ENCODE assay signal across 11 mouse cellular contexts in genomic region chr6:33094671-33095233, GRCm38 (mm10). TPM values are rescaled to one million over a fixed set of nuclear protein-coding genes. Genes with fewer than 3 reads are reported as not detected.
DNase-seq lines count a peak whose midpoint lies in the region; ATAC-seq lines count a peak whose summit lies in the region.
"Had no signal": no experiment of that assay in that cellular context is flagged by ENCODE, and none has a peak within 500 bp of the region (broad histone marks: within the 10 kb centered on the region; RNA-seq: fewer than 3 reads in every experiment).

No protein-coding gene starts in this region.

- no peaks in the 10 kb centered on the region for H3K27me3 ChIP-seq in midbrain, embryonic 12.5 days
- H3K27me3 ChIP-seq in midbrain, embryonic 11.5 days (ENCODE audit: control insufficient read depth, insufficient read depth, low read length): no peaks in the 10 kb centered on the region
- no peaks in the 10 kb centered on the region for H3K27me3 ChIP-seq in embryonic facial prominence, embryonic 10.5 days (replicated peaks; ENCODE audit: low read depth, poor library complexity, severe bottlenecking)
- no peaks in the 10 kb centered on the region for H3K27me3 ChIP-seq in hindbrain, embryonic 14.5 days (ENCODE audit: control insufficient read depth, insufficient read depth, low read length)
- no peaks in the 10 kb centered on the region for H3K27me3 ChIP-seq in neural tube, embryonic 15.5 days (replicated peaks)
- H3K27me3 ChIP-seq: embryonic facial prominence, embryonic 13.5 days had no signal

- WGBS in midbrain, embryonic 12.5 days: 45% methylated on average over 8 of the region's 8 CpGs
- WGBS in midbrain, embryonic 11.5 days: 60% methylated on average over 8 of the region's 8 CpGs
- 45% methylated on average over 8 of the region's 8 CpGs for WGBS in embryonic facial prominence, embryonic 10.5 days
- WGBS in hindbrain, embryonic 14.5 days: 13% methylated on average over 8 of the region's 8 CpGs
- 18% methylated on average over 8 of the region's 8 CpGs for WGBS in neural tube, embryonic 15.5 days

- H3K4me1 ChIP-seq in midbrain, embryonic 12.5 days: peaks cover 5% of the 10 kb centered on the region
- H3K4me1 ChIP-seq in midbrain, embryonic 11.5 days (ENCODE audit: control insufficient read depth, insufficient read depth, low read length): no peaks in the 10 kb centered on the region
- H3K4me1 ChIP-seq in embryonic facial prominence, embryonic 10.5 days: peaks cover 9% of the 10 kb centered on the region
- H3K4me1 ChIP-seq in hindbrain, embryonic 14.5 days (replicated peaks; ENCODE audit: control insufficient read depth, insufficient read depth, low read length): peaks cover 13% of the 10 kb centered on the region
- peaks cover 13% of the 10 kb centered on the region for H3K4me1 ChIP-seq in neural tube, embryonic 15.5 days
- H3K4me1 ChIP-seq: megakaryocyte, embryonic 14.5 days had no signal

- H3K27ac ChIP-seq in midbrain, embryonic 12.5 days (replicated peaks): no peak overlapping the region; the same call in 1 of the 2 replicates
- no peak overlapping the region for H3K27ac ChIP-seq in midbrain, embryonic 11.5 days (ENCODE audit: low read depth, low read length)
- no peak overlapping the region for H3K27ac ChIP-seq in embryonic facial prominence, embryonic 10.5 days (replicated peaks)
- peak overlapping the region; percentile 73 for H3K27ac ChIP-seq in hindbrain, embryonic 14.5 days
- peak overlapping the region; percentile 63 for H3K27ac ChIP-seq in neural tube, embryonic 15.5 days (replicated peaks)
- H3K27ac ChIP-seq: embryonic facial prominence, embryonic 13.5 days had no signal

- no peak overlapping the region for H3K9ac ChIP-seq in midbrain, embryonic 12.5 days (replicated peaks)
- H3K9ac ChIP-seq in midbrain, embryonic 11.5 days (ENCODE audit: low read length): no peak overlapping the region
- H3K9ac ChIP-seq in hindbrain, embryonic 14.5 days: no peak overlapping the region; the same call in 1 of the 2 replicates
- H3K9ac ChIP-seq in neural tube, embryonic 15.5 days (replicated peaks): no peak overlapping the region
- H3K9ac ChIP-seq: embryonic facial prominence, embryonic 13.5 days had no signal

- H3K4me3 ChIP-seq in midbrain, embryonic 12.5 days: no peak overlapping the region
- H3K4me3 ChIP-seq in midbrain, embryonic 11.5 days (ENCODE audit: low read depth, low read length): no peak overlapping the region
- H3K4me3 ChIP-seq in embryonic facial prominence, embryonic 10.5 days: no peak overlapping the region
- H3K4me3 ChIP-seq in hindbrain, embryonic 14.5 days (replicated peaks; ENCODE audit: low read length): no peak overlapping the region
- H3K4me3 ChIP-seq in neural tube, embryonic 15.5 days (replicated peaks): no peak overlapping the region
- H3K4me3 ChIP-seq: embryonic facial prominence, embryonic 13.5 days; megakaryocyte, embryonic 14.5 days had no signal

- no peak overlapping the region for H3K4me2 ChIP-seq in midbrain, embryonic 12.5 days (replicated peaks)
- H3K4me2 ChIP-seq in midbrain, embryonic 11.5 days: no peak overlapping the region
- H3K4me2 ChIP-seq in hindbrain, embryonic 14.5 days (replicated peaks): peak overlapping the region; percentile 2; the same call in 1 of the 2 replicates
- 0 out of 2 replicates have a peak overlapping the region, but pooled peaks have one; percentile 1 for H3K4me2 ChIP-seq in neural tube, embryonic 15.5 days
- H3K4me2 ChIP-seq: embryonic facial prominence, embryonic 13.5 days had no signal

- no peaks in the 10 kb centered on the region for H3K36me3 ChIP-seq in midbrain, embryonic 12.5 days
- H3K36me3 ChIP-seq in midbrain, embryonic 11.5 days (ENCODE audit: control insufficient read depth, insufficient read depth, low read length): no peaks in the 10 kb centered on the region
- H3K36me3 ChIP-seq in embryonic facial prominence, embryonic 10.5 days (replicated peaks): no peaks in the 10 kb centered on the region
- no peaks in the 10 kb centered on the region for H3K36me3 ChIP-seq in hindbrain, embryonic 14.5 days (replicated peaks; ENCODE audit: control insufficient read depth, insufficient read depth)
- no peaks in the 10 kb centered on the region for H3K36me3 ChIP-seq in neural tube, embryonic 15.5 days
- H3K36me3 ChIP-seq: embryonic facial prominence, embryonic 13.5 days had no signal

- DNase-seq in midbrain, embryonic 11.5 days (ENCODE audit: low spot score, missing footprints): no peak
- peak; percentile 27 for DNase-seq in embryonic facial prominence, embryonic 10.5 days (ENCODE audit: low spot score)
- DNase-seq in hindbrain, embryonic 14.5 days (ENCODE audit: low spot score): peak; percentile 54
- DNase-seq in urinary bladder, postnatal 14 days (ENCODE audit: low spot score): no peak
- no peak for DNase-seq in heart, postnatal 4 days
- DNase-seq: heart, postnatal 10 days; thymus, adult 18-20 months had no signal

- H3K9me3 ChIP-seq in midbrain, embryonic 12.5 days: no peaks in the 10 kb centered on the region
- H3K9me3 ChIP-seq in midbrain, embryonic 11.5 days (ENCODE audit: control insufficient read depth, low read length): no peaks in the 10 kb centered on the region
- H3K9me3 ChIP-seq in embryonic facial prominence, embryonic 10.5 days: no peaks in the 10 kb centered on the region
- H3K9me3 ChIP-seq in hindbrain, embryonic 14.5 days (ENCODE audit: control insufficient read depth, low read length): no peaks in the 10 kb centered on the region
- no peaks in the 10 kb centered on the region for H3K9me3 ChIP-seq in neural tube, embryonic 15.5 days (replicated peaks)
- H3K9me3 ChIP-seq: embryonic facial prominence, embryonic 13.5 days had no signal

- ATAC-seq in midbrain, embryonic 12.5 days (ENCODE audit: low FRiP score, low read depth): peak; percentile 76; the same call in 1 of the 2 replicates
- no peak for ATAC-seq in midbrain, embryonic 11.5 days (ENCODE audit: low FRiP score)
- ATAC-seq in hindbrain, embryonic 14.5 days (ENCODE audit: low FRiP score): peak; percentile 65; the same call in 1 of the 2 replicates
- peak; percentile 50; the same call in 1 of the 2 replicates for ATAC-seq in neural tube, embryonic 15.5 days (ENCODE audit: low FRiP score)

RNA-seq across cellular contexts. Expression of gene Chchd3, which starts 34.7 kb away (rescaled TPM):
- 118 and 120 TPM in 2 replicates for polyA plus RNA-seq in midbrain, embryonic 12.5 days (2016; fragmentation: Nextera tagmentation; extraction: Ambion mirVana)
- 133 and 134 TPM in 2 replicates for polyA plus RNA-seq in midbrain, embryonic 11.5 days (2014; fragmentation: Nextera tagmentation; extraction: Ambion mirVana)
- 116 and 118 TPM in 2 replicates for polyA plus RNA-seq in embryonic facial prominence, embryonic 10.5 days (2016; fragmentation: Nextera tagmentation; extraction: Ambion mirVana)
- 111 and 126 TPM in 2 replicates for polyA plus RNA-seq in hindbrain, embryonic 14.5 days (2014; fragmentation: Nextera tagmentation; extraction: Ambion mirVana)
- polyA plus RNA-seq in neural tube, embryonic 15.5 days (2015; fragmentation: Nextera tagmentation; extraction: Ambion mirVana): 104 and 120 TPM in 2 replicates
- 100 to 1,000 TPM; 391 to 402 TPM for total RNA-seq in heart, postnatal 4 days (2021)

Comparison
In these comparisons a context has a peak if more than half of its experiments do, and no peak if none do; other contexts are left out.
1. H3K27ac ChIP-seq: peak in hindbrain, embryonic 14.5 days (single experiment) and neural tube, embryonic 15.5 days (single experiment); none in midbrain, embryonic 12.5 days (single experiment), midbrain, embryonic 11.5 days (single experiment) and embryonic facial prominence, embryonic 10.5 days (single experiment).
2. H3K4me2 ChIP-seq: peak in hindbrain, embryonic 14.5 days (single experiment) and neural tube, embryonic 15.5 days (single experiment); none in midbrain, embryonic 12.5 days (single experiment) and midbrain, embryonic 11.5 days (single experiment).
3. DNase-seq: peak in embryonic facial prominence, embryonic 10.5 days (single experiment) and hindbrain, embryonic 14.5 days (single experiment); none in midbrain, embryonic 11.5 days (single experiment), urinary bladder, postnatal 14 days (single experiment) and heart, postnatal 4 days (single experiment).